Mouse (Mus musculus): ENCODE measurements around the gene Capn3. TPM values are rescaled to one million over a fixed set of nuclear protein-coding genes. Genes with fewer than 3 reads are reported as not detected.

Gene Capn3
- polyA plus RNA-seq, 1 experiment from 2014 or later = 0.55 TPM

DNA sequence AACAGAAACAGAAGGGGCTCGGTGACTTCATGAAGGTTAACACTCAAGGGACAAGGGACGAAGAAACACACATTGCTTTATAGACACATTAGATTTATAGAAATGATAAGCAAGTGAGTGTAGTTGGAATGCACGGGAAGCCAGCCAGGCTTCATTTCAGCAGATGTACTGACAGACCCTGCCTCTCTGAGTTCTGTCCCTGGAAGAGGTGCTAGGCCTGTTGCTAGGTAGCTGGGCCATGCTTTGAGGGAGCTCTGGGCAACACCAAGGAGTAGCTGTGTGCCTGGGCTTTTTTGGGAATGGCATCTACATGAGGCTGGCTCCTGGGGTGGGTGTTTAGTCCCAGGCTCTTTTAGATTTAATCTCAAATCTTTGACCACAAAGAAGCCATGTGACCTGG is 40.7 kb downstream of the Capn3 start:
- Histone ChIP-seq H3K9ac (replicated peaks; ENCODE audit: low read depth) (no peak overlapping the region), H3K27ac (ENCODE audit: low read length) (no peak overlapping the region), H3K36me3 (ENCODE audit: insufficient read depth, low read length) (no peaks in the 10 kb centered on the region), H3K4me2 (replicated peaks; ENCODE audit: low read depth, low read length) (no peak overlapping the region), H3K27me3 (replicated peaks; ENCODE audit: insufficient read depth, low read length) (no peaks in the 10 kb centered on the region), H3K4me3 (ENCODE audit: low read depth, low read length) (no peak overlapping the region), H3K9me3 (ENCODE audit: low read length) (no peaks in the 10 kb centered on the region), H3K4me1 (ENCODE audit: insufficient read depth, low read depth, low read length) (peaks cover 3% of the 10 kb centered on the region; the same call in 1 of the 2 replicates)
- TF ChIP-seq EP300 (IDR thresholded peaks at IDR 0.05) (no peak), CTCF (IDR thresholded peaks at IDR 0.05) (no peak)
- DNase-seq (ENCODE audit: low spot score) (no peak), ATAC-seq (no peak)
- 43% methylated on average over 3 of the region's 3 CpGs for WGBS

DNA sequence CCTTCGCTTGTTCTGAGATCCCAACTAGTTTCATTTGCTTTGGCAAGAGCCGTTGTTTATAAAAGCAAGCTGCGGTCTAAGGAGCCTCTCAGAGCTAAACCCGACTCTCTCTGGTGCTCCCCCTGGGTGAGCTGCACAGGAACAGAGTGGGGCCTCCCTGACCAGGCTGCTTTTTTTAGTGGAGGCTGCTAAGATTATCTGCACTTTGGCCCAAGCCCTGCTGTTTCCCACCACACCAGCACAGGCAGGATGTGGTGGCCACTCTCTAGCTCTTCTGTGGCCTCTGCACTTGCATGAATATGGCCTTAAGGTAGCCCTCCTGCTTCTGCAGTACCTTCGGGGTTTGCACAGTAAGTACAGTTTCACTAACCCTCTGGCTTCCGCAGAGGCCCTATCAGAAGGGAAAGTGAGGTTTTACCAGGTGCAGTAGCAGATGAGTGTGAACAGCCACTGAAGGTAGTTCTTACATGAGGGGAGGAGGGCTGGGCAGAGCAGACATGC is 44.2 kb downstream of the Capn3 start:
- no peak for ATAC-seq

DNA sequence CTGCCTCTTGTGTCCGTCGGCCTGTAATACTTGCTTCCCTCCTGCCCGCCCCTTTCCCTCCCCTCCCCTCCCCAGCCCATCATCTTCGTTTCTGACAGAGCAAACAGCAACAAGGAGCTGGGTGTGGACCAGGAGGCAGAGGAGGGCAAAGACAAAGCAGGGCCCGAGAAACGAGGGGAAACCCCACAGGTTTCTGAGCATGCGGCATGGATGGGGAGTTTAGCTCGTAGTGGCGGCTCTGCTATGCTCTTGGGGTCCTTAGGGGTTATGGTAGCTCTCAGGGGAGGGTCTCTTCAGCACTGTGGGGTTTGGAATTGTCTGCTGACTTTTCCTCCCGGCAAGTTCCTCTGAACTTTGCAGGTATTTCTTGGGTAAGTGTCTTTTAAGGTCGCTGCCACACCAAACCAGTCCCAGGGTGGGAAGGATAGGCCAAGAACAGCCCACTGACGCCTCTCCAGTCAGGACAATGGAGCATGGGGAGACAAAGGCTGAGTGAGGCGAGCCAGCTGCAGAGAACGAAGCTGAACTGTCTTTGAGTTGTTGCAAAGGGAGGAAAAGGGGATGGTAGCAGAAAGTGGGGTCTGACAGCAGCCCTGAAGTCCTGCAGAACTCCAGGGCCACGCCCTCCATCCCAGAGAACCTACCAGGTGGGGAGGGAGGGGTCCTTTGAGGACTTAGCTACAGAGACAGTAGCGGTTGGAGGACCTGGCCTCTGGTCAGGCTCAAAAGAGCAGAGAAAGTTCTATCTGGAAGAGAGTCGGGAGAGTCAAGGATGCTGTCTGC is 45.5 kb downstream of the Capn3 start:
- WGBS = 36% methylated on average over 17 of the region's 17 CpGs
- Histone ChIP-seq H3K9ac (replicated peaks; ENCODE audit: low read depth) (0 out of 2 replicates have a peak overlapping the region, but pooled peaks have one; percentile 16), H3K27ac (ENCODE audit: low read length) (no peak overlapping the region), H3K4me1 (ENCODE audit: insufficient read depth, low read depth, low read length) (peaks cover 3% of the 10 kb centered on the region; the same call in 1 of the 2 replicates), H3K4me3 (ENCODE audit: low read depth, low read length) (no peak overlapping the region), H3K4me2 (replicated peaks; ENCODE audit: low read depth, low read length) (no peak overlapping the region), H3K27me3 (replicated peaks; ENCODE audit: insufficient read depth, low read length) (no peaks in the 10 kb centered on the region), H3K36me3 (ENCODE audit: insufficient read depth, low read length) (0 out of 2 replicates have a peak, but pooled peaks cover 2% of the 10 kb centered on the region), H3K9me3 (ENCODE audit: low read length) (no peaks in the 10 kb centered on the region)
- DNase-seq (ENCODE audit: low spot score) (no peak), ATAC-seq (no peak)
- TF ChIP-seq EP300 (IDR thresholded peaks at IDR 0.05) = no peak

More for the DNA sequence above, 44.2 kb downstream of the Capn3 start:
- H3K4me1 ChIP-seq (ENCODE audit: insufficient read depth, low read depth, low read length) = peaks cover 3% of the 10 kb centered on the region; the same call in 1 of the 2 replicates
- peak; percentile 12 for DNase-seq (ENCODE audit: low spot score)
- H3K9ac ChIP-seq (replicated peaks; ENCODE audit: low read depth) = no peak overlapping the region
- H3K27me3 ChIP-seq (replicated peaks; ENCODE audit: insufficient read depth, low read length) = no peaks in the 10 kb centered on the region
- no peaks in the 10 kb centered on the region for H3K9me3 ChIP-seq (ENCODE audit: low read length)
- H3K4me2 ChIP-seq (replicated peaks; ENCODE audit: low read depth, low read length) = no peak overlapping the region
- no peak overlapping the region for H3K4me3 ChIP-seq (ENCODE audit: low read depth, low read length)
- no peak overlapping the region for H3K27ac ChIP-seq (ENCODE audit: low read length)
- H3K36me3 ChIP-seq (ENCODE audit: insufficient read depth, low read length) = no peaks in the 10 kb centered on the region
- 24% methylated on average over 6 of the region's 6 CpGs for WGBS
- TF ChIP-seq CTCF (IDR thresholded peaks at IDR 0.05) (peak; percentile 19; the same call in 1 of the 2 replicates), EP300 (IDR thresholded peaks at IDR 0.05) (no peak)

DNA sequence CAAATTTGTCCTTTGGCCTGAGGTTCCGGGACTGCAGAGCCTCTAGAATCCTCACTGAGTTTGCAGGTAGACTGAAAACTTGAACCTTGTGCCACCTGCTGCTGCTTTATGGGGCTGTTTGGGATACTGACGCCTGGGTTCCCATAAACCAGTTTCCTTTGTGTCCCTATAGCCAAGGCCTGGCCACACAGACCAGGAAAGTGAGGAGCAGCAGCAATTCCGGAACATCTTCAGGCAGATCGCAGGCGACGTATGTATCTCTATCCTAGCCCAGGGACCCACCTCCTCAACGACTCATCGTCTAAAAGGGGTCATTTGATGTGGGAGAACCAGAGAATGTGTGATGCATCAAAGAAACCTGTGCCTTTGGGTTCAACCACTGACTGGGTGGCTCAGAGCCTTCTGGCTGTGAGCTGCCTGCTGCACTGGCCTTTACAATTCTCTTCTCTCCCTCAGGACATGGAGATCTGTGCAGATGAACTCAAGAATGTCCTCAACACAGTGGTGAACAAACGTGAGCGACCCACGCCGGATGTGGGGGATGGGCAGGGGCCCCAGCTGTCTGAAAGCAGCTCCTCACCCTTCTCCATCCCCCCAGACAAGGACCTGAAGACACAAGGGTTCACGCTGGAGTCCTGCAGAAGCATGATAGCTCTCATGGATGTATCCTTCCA is 46.2 kb downstream of the Capn3 start:
- H3K4me1 ChIP-seq (ENCODE audit: insufficient read depth, low read depth, low read length) = peaks cover 3% of the 10 kb centered on the region; the same call in 1 of the 2 replicates
- H3K27ac ChIP-seq (ENCODE audit: low read length) = no peak overlapping the region
- WGBS = 55% methylated on average over 13 of the region's 13 CpGs

DNA sequence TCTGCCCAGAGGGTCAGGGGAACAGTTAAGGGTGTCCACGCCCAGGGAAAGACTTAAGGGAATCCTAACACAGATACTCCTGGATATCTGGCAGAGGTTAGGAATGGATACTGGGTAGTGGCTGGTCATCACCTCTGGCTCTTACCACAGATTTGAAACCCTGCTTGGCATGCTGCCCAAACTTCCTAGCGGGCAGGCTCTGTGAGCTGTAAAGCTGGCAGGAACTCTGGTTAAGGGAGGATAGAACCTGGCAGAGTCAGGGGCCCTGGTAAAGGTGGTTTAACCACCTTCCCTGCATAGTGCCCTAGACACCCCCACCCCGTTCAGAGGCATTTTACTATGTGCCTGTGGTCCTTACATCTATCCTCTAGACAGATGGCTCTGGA is 46.8 kb downstream of the Capn3 start:
- ATAC-seq (no peak), DNase-seq (ENCODE audit: low spot score) (no peak)
- peaks cover 3% of the 10 kb centered on the region; the same call in 1 of the 2 replicates for H3K4me1 ChIP-seq (ENCODE audit: insufficient read depth, low read depth, low read length)
- no peaks in the 10 kb centered on the region for H3K27me3 ChIP-seq (replicated peaks; ENCODE audit: insufficient read depth, low read length)
- H3K4me2 ChIP-seq (replicated peaks; ENCODE audit: low read depth, low read length) = no peak overlapping the region
- no peak overlapping the region for H3K27ac ChIP-seq (ENCODE audit: low read length)
- H3K9me3 ChIP-seq (ENCODE audit: low read length) = no peaks in the 10 kb centered on the region
- WGBS = 56% methylated on average over 3 of the region's 3 CpGs
- 0 out of 2 replicates have a peak, but pooled peaks cover 4% of the 10 kb centered on the region for H3K36me3 ChIP-seq (ENCODE audit: insufficient read depth, low read length)
- no peak overlapping the region for H3K9ac ChIP-seq (replicated peaks; ENCODE audit: low read depth)
- no peak overlapping the region for H3K4me3 ChIP-seq (ENCODE audit: low read depth, low read length)
- TF ChIP-seq EP300 (IDR thresholded peaks at IDR 0.05) (no peak), CTCF (IDR thresholded peaks at IDR 0.05) (no peak)

More for the DNA sequence above, 46.2 kb downstream of the Capn3 start:
- TF ChIP-seq CTCF (IDR thresholded peaks at IDR 0.05) = no peak
- no peak for TF ChIP-seq EP300 (IDR thresholded peaks at IDR 0.05)
- H3K9me3 ChIP-seq (ENCODE audit: low read length) = no peaks in the 10 kb centered on the region
- H3K9ac ChIP-seq (replicated peaks; ENCODE audit: low read depth) = no peak overlapping the region
- ATAC-seq (no peak), DNase-seq (ENCODE audit: low spot score) (no peak)
- H3K4me3 ChIP-seq (ENCODE audit: low read depth, low read length) = no peak overlapping the region
- 0 out of 2 replicates have a peak, but pooled peaks cover 4% of the 10 kb centered on the region for H3K36me3 ChIP-seq (ENCODE audit: insufficient read depth, low read length)
- no peaks in the 10 kb centered on the region for H3K27me3 ChIP-seq (replicated peaks; ENCODE audit: insufficient read depth, low read length)
- H3K4me2 ChIP-seq (replicated peaks; ENCODE audit: low read depth, low read length) = no peak overlapping the region

DNA sequence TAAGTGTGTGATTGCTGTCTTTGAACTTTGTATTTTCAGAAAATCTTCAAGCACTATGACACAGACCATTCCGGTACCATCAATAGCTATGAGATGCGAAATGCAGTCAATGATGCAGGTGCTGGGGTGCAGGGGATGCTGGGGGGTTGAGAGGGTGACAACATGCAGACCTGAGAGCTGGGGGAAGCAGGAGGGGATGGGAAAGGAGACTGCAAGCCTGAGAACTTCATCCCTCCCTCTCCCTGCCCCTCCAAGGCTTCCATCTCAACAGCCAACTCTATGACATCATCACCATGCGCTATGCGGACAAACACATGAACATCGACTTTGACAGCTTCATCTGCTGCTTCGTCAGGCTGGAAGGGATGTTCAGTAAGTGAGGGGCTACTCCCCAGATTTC is 47.3 kb downstream of the Capn3 start:
- no peak overlapping the region for H3K4me2 ChIP-seq (replicated peaks; ENCODE audit: low read depth, low read length)
- peaks cover 3% of the 10 kb centered on the region; the same call in 1 of the 2 replicates for H3K4me1 ChIP-seq (ENCODE audit: insufficient read depth, low read depth, low read length)
- H3K9me3 ChIP-seq (ENCODE audit: low read length) = no peaks in the 10 kb centered on the region
- no peak for ATAC-seq
- H3K4me3 ChIP-seq (ENCODE audit: low read depth, low read length) = no peak overlapping the region
- WGBS = 77% methylated on average over 6 of the region's 6 CpGs
- no peak for TF ChIP-seq CTCF (IDR thresholded peaks at IDR 0.05)
- TF ChIP-seq EP300 (IDR thresholded peaks at IDR 0.05) = no peak
- H3K27ac ChIP-seq (ENCODE audit: low read length) = no peak overlapping the region
- H3K9ac ChIP-seq (replicated peaks; ENCODE audit: low read depth) = no peak overlapping the region
- H3K27me3 ChIP-seq (replicated peaks; ENCODE audit: insufficient read depth, low read length) = no peaks in the 10 kb centered on the region
- DNase-seq (ENCODE audit: low spot score) = no peak
- 0 out of 2 replicates have a peak, but pooled peaks cover 4% of the 10 kb centered on the region for H3K36me3 ChIP-seq (ENCODE audit: insufficient read depth, low read length)

Data from lung, postnatal 0 days (tissue).